Mouse (Mus musculus): ENCODE results near the gene Spata31d1d. TPM values are rescaled to one million over a fixed set of nuclear protein-coding genes. Genes with fewer than 3 reads are reported as not detected.
"Not testable (repeated sequence)": the region's sequence is repeated elsewhere in the genome, so short reads cannot be mapped to it uniquely, and the experiment has no call there.

Spata31d1d gene
- polyA plus RNA-seq (2016; fragmentation: Nextera tagmentation; extraction: Ambion mirVana), result not detected in 2 replicates

DNA sequence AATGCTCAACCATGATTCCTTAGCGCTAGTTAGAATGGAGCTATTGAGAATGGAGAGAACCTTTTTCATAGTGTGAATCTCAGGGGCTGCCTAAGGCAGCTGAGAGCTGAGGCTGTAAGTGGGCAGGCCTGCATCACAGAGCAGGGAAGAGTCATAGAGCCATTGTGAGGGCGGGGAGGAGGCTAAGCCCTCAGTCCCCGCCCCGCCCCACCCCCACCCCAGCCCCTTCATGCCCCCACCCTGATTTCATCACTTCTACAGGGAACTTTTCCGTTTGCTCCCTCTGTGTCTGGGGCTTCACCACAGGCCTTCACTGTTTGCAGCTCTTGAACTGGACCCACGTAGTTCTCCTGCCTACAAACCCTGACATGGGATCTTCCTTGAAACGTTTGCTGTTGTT is at the start of gene Spata31d1d:
Gene Spata31d1d (minus strand): TSS at position 101 of the 400 bp plus-strand sequence.
- Histone ChIP-seq H3K4me1 (peaks cover 7% of the 10 kb centered on the region; the same call in 1 of the 2 replicates), H3K27me3 (peaks cover 4% of the 10 kb centered on the region), H3K4me3 (no peak within 1 kb of the TSS), H3K36me3 (no peaks in the 10 kb centered on the region), H3K9me3 (replicated peaks) (no peaks in the 10 kb centered on the region; the same call in 1 of the 2 replicates), H3K27ac (no peak within 1 kb of the TSS), H3K9ac (no peak within 1 kb of the TSS), H3K4me2 (replicated peaks) (no peak within 1 kb of the TSS)
- no peak for ATAC-seq (ENCODE audit: low FRiP score)
- 48% methylated on average over 7 of the region's 7 CpGs for WGBS

DNA sequence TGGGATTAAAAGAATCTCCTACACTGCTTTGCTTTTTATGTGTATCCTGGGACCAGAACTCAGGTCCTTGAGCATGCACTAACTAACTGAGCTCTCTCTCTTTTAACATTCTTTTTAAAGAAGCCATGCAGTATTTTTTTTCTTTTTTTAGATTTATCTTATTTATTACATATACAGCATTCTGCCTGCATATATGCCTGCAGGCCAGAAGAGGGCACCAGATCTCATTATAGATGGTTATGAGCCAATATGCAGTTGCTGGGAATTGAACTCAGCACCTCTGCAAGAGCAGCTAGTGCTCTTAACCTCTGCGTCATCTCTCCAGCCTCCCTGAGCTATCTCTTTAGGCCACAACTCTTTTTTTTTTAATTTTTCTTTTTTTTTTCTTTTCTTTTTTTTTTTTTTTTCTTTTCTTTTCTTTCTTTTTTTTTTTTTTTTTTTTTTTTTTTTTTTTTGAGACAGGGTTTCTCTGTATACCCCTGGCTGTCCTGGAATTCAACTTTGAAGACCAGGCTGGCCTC is 48.3 kb upstream of the Spata31d1d start:
- H3K27me3 ChIP-seq; H3K9ac ChIP-seq; H3K27ac ChIP-seq; H3K4me1 ChIP-seq; ATAC-seq (ENCODE audit: low FRiP score); H3K9me3 ChIP-seq (replicated peaks); H3K4me3 ChIP-seq; H3K4me2 ChIP-seq (replicated peaks): not testable (repeated sequence)
- 100% methylated on average over 1 of the region's 1 CpGs for WGBS
- peaks cover 93% of the 10 kb centered on the region for H3K36me3 ChIP-seq

DNA sequence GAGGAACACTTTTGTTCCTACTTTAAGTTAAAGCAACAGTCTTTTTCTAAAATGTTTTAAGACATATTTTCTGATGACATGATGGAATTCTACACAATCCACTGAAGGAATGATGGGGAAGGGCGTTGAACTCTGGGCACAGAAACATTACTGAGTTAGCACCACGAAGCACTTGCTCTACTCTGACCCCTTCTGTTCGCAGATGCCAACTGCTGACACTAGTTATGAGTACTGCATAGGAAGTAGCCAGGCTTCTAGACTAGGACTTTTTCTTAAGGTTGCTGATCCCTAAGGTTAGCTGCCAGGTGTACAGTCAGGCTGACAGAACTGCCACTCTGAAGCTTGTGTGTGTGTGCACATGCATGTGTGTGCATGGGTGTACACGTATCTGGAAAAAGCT is 47.7 kb upstream of the Spata31d1d start:
- no peaks in the 10 kb centered on the region for H3K9me3 ChIP-seq (replicated peaks)
- 92% methylated on average over 4 of the region's 4 CpGs for WGBS
- H3K4me1 ChIP-seq, result no peaks in the 10 kb centered on the region
- no peak overlapping the region for H3K9ac ChIP-seq
- H3K27ac ChIP-seq, result no peak overlapping the region
- H3K4me2 ChIP-seq (replicated peaks), result no peak overlapping the region
- ATAC-seq (ENCODE audit: low FRiP score), result no peak
- peaks cover 90% of the 10 kb centered on the region for H3K36me3 ChIP-seq
- H3K4me3 ChIP-seq, result no peak overlapping the region
- H3K27me3 ChIP-seq, result no peaks in the 10 kb centered on the region

DNA sequence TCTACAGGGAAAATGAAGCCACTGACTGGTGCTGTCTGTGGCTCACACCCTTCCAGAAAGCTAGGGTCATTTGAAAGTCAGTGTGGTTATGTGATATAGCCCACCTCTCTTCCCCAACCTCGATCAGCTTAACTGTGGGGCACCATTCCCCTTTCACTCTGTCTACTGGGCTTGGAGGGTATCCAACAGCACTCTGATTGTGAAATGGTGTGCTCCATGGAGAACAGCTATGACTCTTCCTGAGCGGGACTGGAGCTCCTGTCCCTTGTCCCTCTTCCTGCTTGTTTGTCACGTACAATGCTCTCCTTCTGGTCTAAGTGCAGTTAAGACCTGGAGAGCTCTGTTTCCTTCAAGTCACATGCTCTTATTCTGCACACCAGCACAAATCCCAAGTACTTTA is 43.6 kb upstream of the Spata31d1d start:
- no peaks in the 10 kb centered on the region for H3K27me3 ChIP-seq
- no peaks in the 10 kb centered on the region for H3K9me3 ChIP-seq (replicated peaks)
- no peak overlapping the region for H3K9ac ChIP-seq
- H3K36me3 ChIP-seq, result peaks cover 74% of the 10 kb centered on the region
- no peak overlapping the region for H3K4me3 ChIP-seq
- H3K4me2 ChIP-seq (replicated peaks), result no peak overlapping the region
- H3K27ac ChIP-seq, result no peak overlapping the region
- ATAC-seq (ENCODE audit: low FRiP score), result no peak
- WGBS, result 87% methylated on average over 3 of the region's 3 CpGs
- peaks cover 11% of the 10 kb centered on the region for H3K4me1 ChIP-seq

DNA sequence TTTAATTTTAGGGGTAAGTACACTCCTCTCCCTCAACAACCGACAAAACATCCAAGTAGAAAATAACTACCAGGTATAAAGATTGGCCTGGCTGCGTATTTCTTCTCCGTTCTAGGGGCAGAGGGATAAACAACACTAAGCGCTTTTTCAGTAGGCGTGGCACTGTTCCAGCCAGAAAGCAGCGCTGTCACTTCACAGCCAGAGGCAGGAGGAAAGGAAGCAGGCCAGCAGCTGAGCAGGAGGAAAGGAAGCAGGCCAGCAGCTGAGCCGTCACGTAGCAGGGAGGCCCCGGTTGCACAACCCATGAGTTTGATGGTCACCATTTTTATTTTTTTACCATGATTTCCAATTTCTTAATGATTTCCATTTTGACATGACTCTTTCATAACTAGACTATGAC is 39.7 kb upstream of the Spata31d1d start:
- ATAC-seq (ENCODE audit: low FRiP score), result no peak
- Histone ChIP-seq H3K27ac (peak overlapping the region; percentile 95; the same call in 1 of the 2 replicates), H3K9ac (no peak overlapping the region)

DNA sequence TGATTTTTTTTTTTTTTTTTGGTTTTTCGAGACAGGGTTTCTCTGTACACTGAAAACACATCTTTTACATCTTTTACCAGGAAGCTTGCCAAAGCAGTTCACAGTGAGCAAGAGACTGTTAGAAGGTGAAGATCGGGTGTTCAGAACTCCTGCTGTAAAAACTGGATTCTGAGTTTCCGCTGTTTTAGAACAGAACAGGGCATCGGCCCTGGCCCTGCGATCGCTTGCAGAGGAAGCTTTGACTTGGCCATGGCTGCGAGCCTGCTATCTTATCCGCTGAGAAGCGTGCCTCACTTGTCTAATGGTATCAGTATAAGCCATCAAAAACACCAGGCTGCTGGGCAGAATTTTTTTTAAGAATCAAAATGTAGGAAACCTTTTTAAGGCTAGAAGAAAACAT is 39.3 kb upstream of the Spata31d1d start:
- Histone ChIP-seq H3K27me3 (no peaks in the 10 kb centered on the region), H3K9ac (peak overlapping the region; percentile 88), H3K4me1 (peaks cover 41% of the 10 kb centered on the region), H3K36me3 (peaks cover 34% of the 10 kb centered on the region), H3K27ac (peak overlapping the region; percentile 95), H3K4me2 (replicated peaks) (peak overlapping the region; percentile 64), H3K4me3 (no peak overlapping the region; the same call in 1 of the 2 replicates), H3K9me3 (replicated peaks) (no peaks in the 10 kb centered on the region)
- no peak for ATAC-seq (ENCODE audit: low FRiP score)
- 76% methylated on average over 9 of the region's 9 CpGs for WGBS

More for the DNA sequence above, 39.7 kb upstream of the Spata31d1d start:
- Histone ChIP-seq H3K9me3 (replicated peaks) (no peaks in the 10 kb centered on the region), H3K4me2 (replicated peaks) (no peak overlapping the region), H3K4me1 (peaks cover 37% of the 10 kb centered on the region), H3K36me3 (peaks cover 38% of the 10 kb centered on the region), H3K27me3 (no peaks in the 10 kb centered on the region), H3K4me3 (no peak overlapping the region)
- WGBS, result 68% methylated on average over 9 of the region's 9 CpGs

DNA sequence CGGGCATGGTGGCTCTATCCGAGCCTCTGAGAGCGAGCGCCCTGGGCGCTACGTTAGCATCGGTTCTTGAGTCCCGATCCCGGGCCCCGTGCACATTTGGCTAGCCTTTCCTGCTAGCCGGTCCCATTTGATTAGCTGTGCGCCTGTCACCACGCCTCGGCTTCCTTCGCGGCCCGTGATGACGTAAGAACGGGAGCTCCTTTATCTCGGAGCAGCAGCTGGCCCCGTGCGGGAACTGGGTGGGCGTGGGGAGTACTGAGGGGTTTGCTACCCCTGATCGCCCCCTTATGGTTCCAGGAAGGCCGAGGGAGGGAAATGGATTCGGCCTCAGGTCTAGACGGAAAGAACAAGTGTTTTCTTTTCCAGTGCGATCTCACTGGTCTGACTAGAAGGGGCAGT is 38.6 kb upstream of the Spata31d1d start:
- under 1% methylated on average over 28 of the region's 28 CpGs for WGBS
- peak overlapping the region; percentile 64 for H3K4me2 ChIP-seq (replicated peaks)
- peak overlapping the region; percentile 95 for H3K27ac ChIP-seq
- H3K4me1 ChIP-seq, result peaks cover 43% of the 10 kb centered on the region
- no peaks in the 10 kb centered on the region for H3K27me3 ChIP-seq
- ATAC-seq (ENCODE audit: low FRiP score), result peak; percentile 94
- H3K4me3 ChIP-seq, result peak overlapping the region; percentile 88
- H3K36me3 ChIP-seq, result peaks cover 31% of the 10 kb centered on the region
- no peaks in the 10 kb centered on the region for H3K9me3 ChIP-seq (replicated peaks)
- H3K9ac ChIP-seq, result peak overlapping the region; percentile 88

DNA sequence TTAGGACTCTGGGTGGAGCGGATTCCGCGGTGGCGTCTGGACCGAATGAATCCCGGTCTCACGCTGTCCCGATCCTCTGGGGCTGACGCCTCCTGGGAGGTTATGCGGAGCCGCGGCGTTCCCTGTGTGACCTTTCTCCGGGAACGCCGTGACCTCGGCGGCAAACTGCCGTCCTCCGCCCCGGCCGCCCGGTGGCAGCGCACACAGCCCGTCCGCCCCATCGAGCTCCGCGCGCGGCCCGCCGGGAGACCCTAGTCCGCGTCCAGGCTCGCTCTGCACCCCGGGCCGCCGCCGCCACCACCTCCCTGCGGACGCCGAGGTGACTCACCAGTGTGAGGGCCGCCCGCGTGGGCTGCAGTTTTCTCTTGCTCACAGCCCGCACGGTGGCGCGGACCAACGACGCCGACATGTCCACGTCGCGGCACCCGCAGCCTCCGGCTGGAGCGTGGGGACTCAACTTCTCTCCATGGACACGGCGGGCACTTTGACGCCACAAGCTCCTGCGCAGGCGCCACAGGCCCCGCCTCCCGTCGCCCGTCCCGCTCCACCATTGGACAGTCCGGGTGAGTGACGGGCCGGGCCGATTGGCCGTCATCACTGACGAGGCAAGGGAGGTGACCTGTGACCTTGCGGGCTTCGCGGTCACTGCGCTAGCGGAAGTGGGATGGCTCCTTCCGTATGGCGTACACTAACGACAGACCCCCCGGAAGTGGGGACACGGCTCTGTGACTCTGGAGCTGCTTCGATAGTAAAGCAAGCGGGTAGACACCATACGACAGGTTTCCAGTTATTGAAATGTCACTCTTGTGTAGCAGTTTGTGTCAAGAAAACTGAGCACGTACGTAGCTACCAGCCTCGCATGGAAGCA is 38.0 kb upstream of the Spata31d1d start, which contains the start of gene Isca1:
Gene Isca1 (minus strand): TSS at position 515 of the 868 bp plus-strand sequence.
- H3K9ac ChIP-seq, result peak within 1 kb of the TSS; percentile 88
- H3K4me2 ChIP-seq (replicated peaks), result peak within 1 kb of the TSS; percentile 64
- peak within 1 kb of the TSS; percentile 88 for H3K4me3 ChIP-seq
- H3K27me3 ChIP-seq, result no peaks in the 10 kb centered on the region
- peaks cover 43% of the 10 kb centered on the region for H3K4me1 ChIP-seq
- H3K9me3 ChIP-seq (replicated peaks), result no peaks in the 10 kb centered on the region
- peaks cover 25% of the 10 kb centered on the region for H3K36me3 ChIP-seq
- WGBS, result under 1% methylated on average over 82 of the region's 91 CpGs
- peak; percentile 99 for ATAC-seq (ENCODE audit: low FRiP score)
- H3K27ac ChIP-seq, result peak within 1 kb of the TSS; percentile 95

DNA sequence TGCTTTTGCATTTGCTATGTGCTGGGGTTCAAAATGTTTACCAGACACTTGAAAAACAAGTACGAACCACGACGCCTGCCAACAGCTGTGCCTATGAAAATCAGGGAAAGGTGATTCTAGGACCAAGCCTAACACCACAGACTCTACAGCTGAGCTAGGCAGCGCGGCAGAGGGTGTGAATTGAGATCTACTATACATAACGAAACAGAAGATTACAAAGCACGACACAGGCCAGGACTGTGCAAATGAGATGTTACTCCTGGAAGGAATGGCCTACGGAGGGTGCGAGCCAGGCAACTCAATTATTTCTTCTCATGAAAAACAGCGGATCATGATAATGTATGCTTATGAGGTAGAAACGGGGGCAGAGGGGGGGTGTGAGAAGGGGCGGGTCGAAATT is 37.0 kb upstream of the Spata31d1d start:
- Histone ChIP-seq H3K9ac (peak overlapping the region; percentile 88), H3K27me3 (no peaks in the 10 kb centered on the region), H3K4me1 (peaks cover 43% of the 10 kb centered on the region), H3K4me3 (peak overlapping the region; percentile 88), H3K36me3 (peaks cover 17% of the 10 kb centered on the region), H3K4me2 (replicated peaks) (peak overlapping the region; percentile 64), H3K9me3 (replicated peaks) (no peaks in the 10 kb centered on the region), H3K27ac (no peak overlapping the region)
- 43% methylated on average over 13 of the region's 13 CpGs for WGBS
- ATAC-seq (ENCODE audit: low FRiP score), result no peak

DNA sequence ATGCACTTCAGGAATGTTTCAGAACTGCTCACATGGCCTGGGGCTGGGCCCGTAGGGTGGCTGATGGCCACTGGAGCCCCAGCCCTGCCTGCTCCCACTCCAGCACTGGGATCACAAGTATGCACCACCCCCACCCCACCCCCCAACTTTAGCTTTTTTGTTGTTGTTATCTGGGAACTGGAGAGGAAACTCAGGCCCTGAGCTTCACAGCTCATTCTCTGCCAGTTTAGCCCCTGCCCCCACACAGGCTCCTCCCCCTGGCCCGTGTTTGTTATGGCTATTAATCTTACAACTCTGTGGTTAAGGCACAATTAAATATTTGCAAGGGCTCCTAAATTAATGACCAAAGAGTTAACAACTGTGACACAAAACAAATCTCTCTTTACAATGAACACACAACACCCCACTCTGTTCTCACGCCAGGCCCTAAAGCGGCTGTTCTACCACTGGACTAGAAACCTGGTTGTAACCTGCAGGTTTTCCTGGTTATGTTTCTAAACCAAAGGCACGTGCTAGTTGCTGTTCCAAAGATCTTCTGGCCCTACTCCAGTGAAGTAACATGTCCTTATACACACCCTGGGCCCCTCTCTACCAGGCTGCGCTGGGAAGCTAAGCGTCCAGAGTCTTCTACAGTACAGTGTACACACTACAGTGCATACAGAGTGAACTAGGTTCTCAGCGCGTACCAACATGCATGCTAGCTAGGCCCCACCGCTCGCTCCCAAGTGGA is 35.4 kb upstream of the Spata31d1d start:
- Histone ChIP-seq H3K9ac (no peak overlapping the region), H3K4me2 (replicated peaks) (peak overlapping the region; percentile 0; the same call in 1 of the 2 replicates), H3K27ac (no peak overlapping the region), H3K27me3 (no peaks in the 10 kb centered on the region), H3K36me3 (peaks cover 8% of the 10 kb centered on the region; the same call in 1 of the 2 replicates), H3K4me3 (no peak overlapping the region), H3K9me3 (replicated peaks) (no peaks in the 10 kb centered on the region), H3K4me1 (peaks cover 43% of the 10 kb centered on the region)
- no peak for ATAC-seq (ENCODE audit: low FRiP score)
- 77% methylated on average over 11 of the region's 11 CpGs for WGBS

DNA sequence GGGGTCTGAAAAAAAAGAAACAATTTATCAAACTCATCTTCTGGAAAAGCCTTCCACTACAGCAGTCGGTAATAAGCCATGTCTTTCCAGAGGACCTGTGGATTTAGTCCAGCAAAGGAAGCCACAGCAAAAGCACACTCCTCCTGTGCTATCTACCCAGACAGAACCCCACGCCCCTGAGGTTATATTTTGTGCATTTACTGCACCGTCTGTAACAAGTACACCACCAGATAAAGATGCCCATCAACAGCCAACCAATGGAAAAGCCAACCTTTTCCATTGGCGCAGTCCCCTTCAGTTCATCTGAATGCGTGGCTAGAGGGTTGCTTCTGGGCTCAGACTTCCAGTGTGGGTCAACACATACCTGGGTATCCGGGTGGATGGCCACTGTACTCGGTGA is 31.2 kb upstream of the Spata31d1d start:
- 94% methylated on average over 7 of the region's 7 CpGs for WGBS
- H3K36me3 ChIP-seq, result peaks cover 43% of the 10 kb centered on the region

DNA sequence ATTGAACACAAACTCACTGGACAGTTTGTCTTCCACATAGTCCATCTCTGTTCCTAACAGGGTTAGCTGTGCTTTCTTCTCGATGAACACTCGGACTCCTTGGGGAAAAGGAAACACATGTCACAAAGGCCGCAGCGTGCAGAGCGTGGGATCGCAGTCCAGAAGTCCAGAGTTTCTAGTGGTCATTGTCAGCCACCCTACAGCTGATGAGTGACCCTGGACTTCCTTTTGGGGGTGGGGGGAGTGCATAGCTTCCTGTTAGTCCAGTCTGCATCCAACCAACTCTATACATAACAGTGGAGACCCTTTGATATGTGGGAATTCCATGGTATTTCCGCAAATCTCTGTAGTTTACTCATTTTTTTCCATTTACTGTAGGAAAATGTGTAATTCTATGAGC is 25.4 kb upstream of the Spata31d1d start:
- Histone ChIP-seq H3K4me3 (no peak overlapping the region), H3K4me2 (replicated peaks) (no peak overlapping the region), H3K27ac (no peak overlapping the region), H3K9me3 (replicated peaks) (no peaks in the 10 kb centered on the region), H3K9ac (no peak overlapping the region), H3K27me3 (no peaks in the 10 kb centered on the region), H3K36me3 (peaks cover 67% of the 10 kb centered on the region), H3K4me1 (no peaks in the 10 kb centered on the region)
- 92% methylated on average over 7 of the region's 7 CpGs for WGBS
- ATAC-seq (ENCODE audit: low FRiP score), result no peak

More for the DNA sequence above, 31.2 kb upstream of the Spata31d1d start:
- Histone ChIP-seq H3K4me2 (replicated peaks) (no peak overlapping the region), H3K9ac (no peak overlapping the region), H3K4me3 (no peak overlapping the region), H3K4me1 (peaks cover 21% of the 10 kb centered on the region), H3K27ac (no peak overlapping the region), H3K27me3 (no peaks in the 10 kb centered on the region), H3K9me3 (replicated peaks) (no peaks in the 10 kb centered on the region)
- no peak for ATAC-seq (ENCODE audit: low FRiP score)

All from hindbrain, embryonic 12.5 days (tissue).